Mouse (Mus musculus): ENCODE data around the gene Evl. TPM values are rescaled to one million over a fixed set of nuclear protein-coding genes. Genes with fewer than 3 reads are reported as not detected.

The Evl gene
- total and polyA plus RNA-seq, 3 experiments, result 3.2 to 29.3 (median 11.3) TPM

GRCm38 (mm10) chr12:108637440-108637839 lies 82.9 kb downstream of the Evl start:
- H3K4me1 ChIP-seq (ENCODE audit: control insufficient read depth in 1 of 2, insufficient read depth in 2 of 2), result peaks cover 0 to 60% of the 10 kb centered on the region in 2 experiments; a peak in 2 of 4 replicates
- H3K27ac ChIP-seq (ENCODE audit: insufficient read depth, low read depth), result no peak overlapping the region
- H3K27me3 ChIP-seq (replicated peaks), result no peaks in the 10 kb centered on the region
- TF ChIP-seq JUN (IDR thresholded peaks at IDR 0.05; ENCODE audit: insufficient read depth, low read depth, low read length), result no peak
- no peak for TF ChIP-seq RCOR1 (conservative IDR thresholded peaks at IDR 0.05; ENCODE audit: low read depth, low read length)
- no peak for TF ChIP-seq TBP (conservative IDR thresholded peaks at IDR 0.05; ENCODE audit: low read depth, low read length)
- no peak for TF ChIP-seq KAT2A (IDR thresholded peaks at IDR 0.05; ENCODE audit: insufficient replicate concordance, low read length)
- no peak for TF ChIP-seq USF2 (conservative IDR thresholded peaks at IDR 0.05; ENCODE audit: low read depth, low read length)
- no peak for TF ChIP-seq MAFK (IDR thresholded peaks at IDR 0.05; ENCODE audit: insufficient replicate concordance, low read length)
- no peak for TF ChIP-seq ZC3H11A (IDR thresholded peaks at IDR 0.05; ENCODE audit: low read depth, low read length)
- no peak for TF ChIP-seq NELFE (IDR thresholded peaks at IDR 0.05; ENCODE audit: low read depth, low read length)
- no peak for TF ChIP-seq POLR2AphosphoS2 (IDR thresholded peaks at IDR 0.05; ENCODE audit: low read depth, low read length)
- no peak for TF ChIP-seq NRF1 (IDR thresholded peaks at IDR 0.05; ENCODE audit: low read depth, low read length)
- no peak for TF ChIP-seq CHD1 (IDR thresholded peaks at IDR 0.05; ENCODE audit: low read depth, low read length)
- no peak for TF ChIP-seq MEF2A (IDR thresholded peaks at IDR 0.05; ENCODE audit: borderline replicate concordance, low read depth, low read length)
- TF ChIP-seq ETS1 (conservative IDR thresholded peaks at IDR 0.05; ENCODE audit: low read depth, low read length), result no peak
- TF ChIP-seq ZKSCAN1 (IDR thresholded peaks at IDR 0.05; ENCODE audit: borderline replicate concordance, low read depth, low read length), result no peak
- H3K36me3 ChIP-seq (replicated peaks in 1 of 2; ENCODE audit: control insufficient read depth in 1 of 2, insufficient read depth in 1 of 2, low read length in 1 of 2), result peaks cover 0 to 7% of the 10 kb centered on the region in 2 experiments
- in situ Hi-C loops (cut with MboI; ENCODE audit: low pct_ligation_motif_present, low pct_unique_long_range_greater_than_20kb, low sequenced_read_pairs), result no loop called here
- H3K4me3 ChIP-seq (replicated peaks in 1 of 3; ENCODE audit: low read depth in 2 of 3, low read length in 2 of 3, poor library complexity in 1 of 3), result no peak overlapping the region
- dilution Hi-C loops (cut with MboI; ENCODE audit: extremely low pct_ligation_motif_present, extremely low pct_unique_long_range_greater_than_20kb, low sequenced_read_pairs), result no loop called here
- H3K4me2 ChIP-seq (ENCODE audit: insufficient read depth, low read depth, poor library complexity, severe bottlenecking), result no peak overlapping the region
- no peak overlapping the region for H3K9ac ChIP-seq (ENCODE audit: insufficient read depth, low read depth)
- no peaks in the 10 kb centered on the region for H3K9me3 ChIP-seq (replicated peaks; ENCODE audit: low read length)
- DNase-seq (ENCODE audit: extremely low read depth), result no peak
- no peaks in the 10 kb centered on the region for H3K79me2 ChIP-seq (replicated peaks; ENCODE audit: control insufficient read depth, extremely low read depth, insufficient read depth, poor library complexity, severe bottlenecking)

- Histone ChIP-seq H3K4me2 (ENCODE audit: insufficient read depth, low read depth, poor library complexity, severe bottlenecking) (no peak overlapping the region), H3K4me1 (ENCODE audit: control insufficient read depth in 1 of 2, insufficient read depth in 2 of 2) (peaks cover 0 to 58% of the 10 kb centered on the region in 2 experiments; a peak in 2 of 4 replicates), H3K27ac (ENCODE audit: insufficient read depth, low read depth) (no peak overlapping the region), H3K4me3 (replicated peaks in 1 of 3; ENCODE audit: low read depth in 2 of 3, low read length in 2 of 3, poor library complexity in 1 of 3) (no peak overlapping the region), H3K27me3 (replicated peaks) (no peaks in the 10 kb centered on the region), H3K79me2 (replicated peaks; ENCODE audit: control insufficient read depth, extremely low read depth, insufficient read depth, poor library complexity, severe bottlenecking) (no peaks in the 10 kb centered on the region), H3K9ac (ENCODE audit: insufficient read depth, low read depth) (no peak overlapping the region), H3K9me3 (replicated peaks; ENCODE audit: low read length) (no peaks in the 10 kb centered on the region), H3K36me3 (replicated peaks in 1 of 2; ENCODE audit: control insufficient read depth in 1 of 2, insufficient read depth in 1 of 2, low read length in 1 of 2) (peaks cover 0 to 7% of the 10 kb centered on the region in 2 experiments)
- TF ChIP-seq MAFK (IDR thresholded peaks at IDR 0.05; ENCODE audit: insufficient replicate concordance, low read length) (no peak), USF2 (conservative IDR thresholded peaks at IDR 0.05; ENCODE audit: low read depth, low read length) (no peak), NELFE (IDR thresholded peaks at IDR 0.05; ENCODE audit: low read depth, low read length) (no peak), MXI1 (IDR thresholded peaks at IDR 0.05; ENCODE audit: low read depth, low read length) (no peak), MAX (IDR thresholded peaks at IDR 0.05; ENCODE audit: low read length) (no peak), POLR2A (IDR thresholded peaks at IDR 0.05; ENCODE audit: low read depth, low read length) (no peak), TBP (conservative IDR thresholded peaks at IDR 0.05; ENCODE audit: low read depth, low read length) (no peak), TCF12 (IDR thresholded peaks at IDR 0.05; ENCODE audit: low read depth, low read length) (no peak), ZC3H11A (IDR thresholded peaks at IDR 0.05; ENCODE audit: low read depth, low read length) (no peak), ETS1 (conservative IDR thresholded peaks at IDR 0.05; ENCODE audit: low read depth, low read length) (no peak), RCOR1 (conservative IDR thresholded peaks at IDR 0.05; ENCODE audit: low read depth, low read length) (no peak), IRF4 (IDR thresholded peaks at IDR 0.05; ENCODE audit: low read depth, low read length) (no peak), ZNF384 (IDR thresholded peaks at IDR 0.05; ENCODE audit: low read depth, low read length) (no peak), KAT2A (IDR thresholded peaks at IDR 0.05; ENCODE audit: insufficient replicate concordance, low read length) (no peak), POLR2AphosphoS2 (IDR thresholded peaks at IDR 0.05; ENCODE audit: low read depth, low read length) (no peak), UBTF (IDR thresholded peaks at IDR 0.05; ENCODE audit: low read depth, low read length) (no peak)
- no peak for DNase-seq (ENCODE audit: extremely low read depth)
- dilution Hi-C loops (cut with MboI; ENCODE audit: extremely low pct_ligation_motif_present, extremely low pct_unique_long_range_greater_than_20kb, low sequenced_read_pairs), result no loop called here
- in situ Hi-C loops (cut with MboI; ENCODE audit: low pct_ligation_motif_present, low pct_unique_long_range_greater_than_20kb, low sequenced_read_pairs), result no loop called here
These were observed 84.6 kb downstream of the Evl start for GRCm38 (mm10) chr12:108639126-108639525.
